Mouse (Mus musculus) heart, adult 11 months (tissue): Measurements from ENCODE around the gene Ptp4a2.
"Not testable (repeated sequence)": the region's sequence is repeated elsewhere in the genome, so short reads cannot be mapped to it uniquely, and the experiment has no call there.

Experiments
- DNase-seq: peaks from one replicate; pipeline ENCODE4 v3.0.0; 2022

Gene Ptp4a2

GRCm38 (mm10) chr4:129890094-129890493, 79.1 kb downstream of the Ptp4a2 start:
- DNase-seq = no peak

DNA sequence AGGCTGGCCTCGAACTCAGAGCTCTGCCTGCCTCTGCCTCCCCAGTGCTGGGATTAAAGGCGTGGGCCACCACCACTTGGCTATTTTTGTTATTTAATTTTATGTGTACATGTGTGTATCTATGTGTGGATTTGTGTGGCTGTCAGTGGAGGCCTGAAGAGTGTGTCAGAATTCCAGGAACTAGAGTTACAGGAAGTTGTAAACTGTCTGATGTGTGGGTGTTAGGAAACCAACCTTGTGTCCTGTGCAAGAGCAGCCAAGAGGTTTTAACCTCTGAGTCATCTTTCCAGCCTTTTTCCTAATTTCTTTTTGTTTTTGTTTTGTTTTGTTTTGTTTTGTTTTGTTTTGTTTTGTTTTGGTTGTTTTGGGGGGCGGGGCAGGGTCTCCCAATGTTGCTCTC, 83.8 kb downstream of the Ptp4a2 start:
- DNase-seq = no peak

- not testable (repeated sequence) for DNase-seq
These were observed 87.8 kb downstream of the Ptp4a2 start for GRCm38 (mm10) chr4:129898815-129899214.
